Mouse (Mus musculus) bone marrow, adult 2 months (tissue): Measurements from ENCODE around the gene Ssu72. TPM values are rescaled to one million over a fixed set of nuclear protein-coding genes. Genes with fewer than 3 reads are reported as not detected.

Source experiments
- H3K27ac ChIP-seq: fragments of 200-500 bp; 2 replicates; pipeline ENCODE4 v1.5.1; 2012; ENCODE audit warnings: low read depth, mild to moderate bottlenecking, control low read depth, inconsistent platforms, low read length; ENCODE audit not compliant: control insufficient read depth, poor library complexity, insufficient read depth
- H3K4me1 ChIP-seq: fragments of 200-500 bp; 2 replicates; pipeline ENCODE4 v1.6.1; 2011; ENCODE audit warnings: low read length; ENCODE audit not compliant: control insufficient read depth, insufficient read depth
- H3K4me3 ChIP-seq: fragments of 200-500 bp; replicated peaks from 2 replicates; pipeline ENCODE3; 2011; ENCODE audit warnings: mild to moderate bottlenecking, low read depth, low read length, control low read depth; ENCODE audit not compliant: control insufficient read depth
- CTCF ChIP-seq: fragments of 200-500 bp; IDR thresholded peaks from 2 replicates; pipeline ENCODE4 v1.5.1; 2011; ENCODE audit warnings: low read length, control low read depth; ENCODE audit not compliant: control insufficient read depth, insufficient read depth
- POLR2A ChIP-seq: fragments of 200-500 bp; IDR thresholded peaks from 2 replicates; pipeline ENCODE4 v1.6.1; 2011; ENCODE audit warnings: low read depth, mild to moderate bottlenecking, control low read depth, low read length, borderline replicate concordance; ENCODE audit not compliant: control insufficient read depth
- WGBS: fragments of 180-500 bp; shearing (Covaris S2); methylation state at CpG from one replicate; pipeline ENCODE4 v1.1.7; 2018; 5-methylcytosine and 5-hydroxymethylcytosine counted together
- polyA plus RNA-seq: library from polyadenylated mRNA; stranded (reverse); fragments of >200 nt; gene quantifications from 2 replicates; pipeline ENCODE4 v1.2.4, GENCODE M21; 2011; ENCODE audit warnings: low replicate concordance; ENCODE audit not compliant: missing spikeins, insufficient read depth, insufficient read length

Ssu72 gene
- polyA plus RNA-seq, 1 experiment: 53.2 TPM

- Histone ChIP-seq H3K4me1 (no peaks in the 10 kb centered on the region), H3K27ac (no peak overlapping the region), H3K4me3 (no peak overlapping the region)
- 45% methylated on average over 4 of the region's 4 CpGs for WGBS
- TF ChIP-seq POLR2A (no peak), CTCF (peak; percentile 37; the same call in 1 of the 2 replicates)
Observed at GRCm38 (mm10) chr4:155721668-155722083, 17.1 kb downstream of the Ssu72 start.

DNA sequence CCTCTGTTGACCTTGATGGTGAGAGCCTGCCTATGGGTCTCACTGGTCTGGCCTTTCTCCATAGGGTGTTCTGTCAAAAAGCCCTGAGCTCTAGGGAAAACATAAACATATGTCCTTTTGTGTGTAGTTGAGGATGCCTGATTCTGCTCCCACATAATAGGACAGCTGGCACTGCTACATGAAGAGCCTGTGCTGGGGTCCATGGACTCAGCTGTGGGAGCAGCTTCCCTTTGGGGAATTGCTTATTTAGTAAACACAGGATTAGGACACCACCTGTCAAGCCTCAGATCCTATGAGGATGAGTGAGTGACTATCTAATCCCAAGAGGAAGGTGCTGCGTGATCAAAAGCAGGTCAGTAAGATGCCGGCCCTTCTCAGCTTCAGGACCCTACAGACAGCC, 23.4 kb downstream of the Ssu72 start:
- 82% methylated on average over 2 of the region's 2 CpGs for WGBS
- no peak overlapping the region for H3K27ac ChIP-seq
- no peaks in the 10 kb centered on the region for H3K4me1 ChIP-seq
- TF ChIP-seq CTCF (no peak), POLR2A (no peak)
- H3K4me3 ChIP-seq: no peak overlapping the region

GRCm38 (mm10) chr4:155733267-155733666, 28.7 kb downstream of the Ssu72 start:
- peaks cover 4% of the 10 kb centered on the region; the same call in 1 of the 2 replicates for H3K4me1 ChIP-seq
- 87% methylated on average over 10 of the region's 10 CpGs for WGBS
- TF ChIP-seq CTCF: no peak
- no peak for TF ChIP-seq POLR2A
- H3K4me3 ChIP-seq: no peak overlapping the region
- no peak overlapping the region for H3K27ac ChIP-seq

- Histone ChIP-seq H3K4me3 (peak within 1 kb of the TSS; percentile 74), H3K4me1 (peaks cover 4% of the 10 kb centered on the region; the same call in 1 of the 2 replicates), H3K27ac (peak within 1 kb of the TSS; percentile 64; the same call in 1 of the 2 replicates)
- under 1% methylated on average over 25 of the region's 35 CpGs for WGBS
- peak; percentile 63; the same call in 1 of the 2 replicates for TF ChIP-seq POLR2A
- TF ChIP-seq CTCF: no peak
Observed at GRCm38 (mm10) chr4:155734350-155734941, 29.8 kb downstream of the Ssu72 start, which contains the start of gene Tmem240. TSS of gene Tmem240 (plus strand) at chr4:155734800.

DNA sequence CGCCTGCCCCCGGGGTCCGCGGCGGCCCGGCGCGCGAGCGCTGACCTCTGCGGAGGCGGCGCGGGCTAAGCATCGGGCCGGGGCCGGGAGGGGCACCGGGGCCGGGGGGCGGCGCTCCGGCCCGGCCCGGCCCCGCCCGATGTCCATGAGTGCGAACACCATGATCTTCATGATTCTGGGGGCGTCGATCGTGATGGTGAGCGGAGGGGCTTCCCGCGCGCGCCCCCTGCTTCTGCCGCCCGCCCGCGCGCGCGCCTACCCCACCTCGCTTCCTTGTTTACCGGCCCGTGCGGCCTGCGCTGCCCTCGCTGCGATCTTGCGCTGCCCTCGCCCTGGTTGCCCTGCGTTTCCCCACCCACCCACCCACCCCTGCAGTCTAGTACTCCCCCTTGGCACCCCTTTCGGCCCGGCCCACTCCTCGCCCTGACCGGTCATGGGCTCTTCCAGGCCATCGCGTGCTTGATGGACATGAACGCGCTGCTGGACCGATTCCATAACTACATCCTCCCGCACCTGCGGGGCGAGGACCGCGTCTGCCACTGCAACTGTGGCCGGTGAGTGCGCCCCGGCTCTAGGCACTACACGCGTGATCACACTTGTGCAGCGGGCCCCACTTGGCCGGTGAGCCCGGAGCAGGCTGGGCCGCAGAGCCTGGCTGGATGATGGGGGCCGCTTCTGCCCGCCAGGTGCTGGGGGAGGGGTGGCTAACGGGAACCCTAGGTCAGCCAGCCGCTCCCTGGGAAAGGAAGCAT, 30.5 kb downstream of the Ssu72 start:
- Histone ChIP-seq H3K4me3 (peak overlapping the region; percentile 74), H3K4me1 (peaks cover 4% of the 10 kb centered on the region; the same call in 1 of the 2 replicates), H3K27ac (peak overlapping the region; percentile 64; the same call in 1 of the 2 replicates)
- under 1% methylated on average over 73 of the region's 79 CpGs for WGBS
- TF ChIP-seq POLR2A (no peak), CTCF (no peak)

DNA sequence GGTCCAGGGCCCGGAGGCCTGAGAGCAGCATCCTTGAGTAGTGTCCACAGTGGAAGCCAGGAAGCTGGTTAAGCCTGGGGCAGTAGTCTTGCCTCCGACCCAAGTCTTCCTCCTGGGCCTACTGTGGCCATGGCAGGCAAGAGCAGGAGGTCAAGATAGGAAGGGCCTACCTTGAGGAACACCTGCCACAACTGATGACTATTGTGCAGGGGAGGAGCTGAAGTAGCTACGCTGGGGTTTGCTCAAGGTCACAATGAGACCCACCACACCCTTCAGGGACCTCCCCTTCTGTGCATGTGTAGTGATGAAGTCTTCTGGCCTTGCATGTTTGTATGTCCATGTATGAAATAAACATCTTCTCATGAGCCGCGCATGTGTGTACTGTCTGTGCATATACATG, 31.2 kb downstream of the Ssu72 start:
- no peak for TF ChIP-seq POLR2A
- no peak for TF ChIP-seq CTCF
- WGBS: 64% methylated on average over 5 of the region's 5 CpGs
- H3K4me3 ChIP-seq: peak overlapping the region; percentile 27
- H3K4me1 ChIP-seq: peaks cover 4% of the 10 kb centered on the region; the same call in 1 of the 2 replicates
- no peak overlapping the region for H3K27ac ChIP-seq

DNA sequence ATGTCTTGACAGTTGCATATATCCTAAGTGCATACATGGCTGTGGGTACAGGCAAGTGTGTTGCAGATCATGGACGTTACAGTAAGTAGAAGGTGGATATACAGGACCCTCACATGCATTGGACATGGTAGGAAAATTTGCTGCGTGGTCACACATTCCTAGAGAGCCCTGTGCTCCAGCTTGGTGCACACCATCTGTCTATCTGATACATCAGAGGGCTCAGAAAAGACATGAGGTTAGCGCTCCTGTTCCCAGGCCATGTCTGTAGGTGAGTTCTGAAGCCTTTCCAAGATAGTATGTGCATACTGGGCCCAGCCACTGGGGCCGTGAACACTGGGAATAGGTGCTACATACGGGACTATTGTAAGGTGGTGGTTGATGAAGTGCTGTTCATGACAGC, 31.8 kb downstream of the Ssu72 start:
- Histone ChIP-seq H3K27ac (no peak overlapping the region), H3K4me3 (no peak overlapping the region), H3K4me1 (peaks cover 4% of the 10 kb centered on the region; the same call in 1 of the 2 replicates)
- 90% methylated on average over 5 of the region's 5 CpGs for WGBS
- TF ChIP-seq CTCF (no peak), POLR2A (no peak)

- H3K4me1 ChIP-seq: peaks cover 4% of the 10 kb centered on the region; the same call in 1 of the 2 replicates
- no peak overlapping the region for H3K4me3 ChIP-seq
- 61% methylated on average over 8 of the region's 8 CpGs for WGBS
- TF ChIP-seq CTCF (no peak), POLR2A (no peak)
- no peak overlapping the region for H3K27ac ChIP-seq
Observed at GRCm38 (mm10) chr4:155738262-155738661, 33.7 kb downstream of the Ssu72 start.
